Mouse (Mus musculus) ES-E14 (cell line): ENCODE measurements at regions not wholly inside any gene's neighbourhood (a gene's known extent, or its start where the extent isn't known, plus 50 kb on each side); places are given as distances from the start of the nearest gene placed in this dataset.

ENCODE experiments used
- DNase-seq: peaks from one replicate; pipeline ENCODE4 v3.0.0-alpha.2; 2013; ENCODE audit warnings: low read depth, low spot score
- H3K27ac ChIP-seq: 2 replicates; pipeline ENCODE4 v1.5.1; 2012; ENCODE audit warnings: low read depth, mild to moderate bottlenecking, low read length, moderate library complexity, mixed read lengths; ENCODE audit not compliant: poor library complexity, insufficient read depth, severe bottlenecking
- H3K36me3 ChIP-seq: 2 replicates; pipeline ENCODE4 v1.6.1; 2012; ENCODE audit warnings: mild to moderate bottlenecking, low read length, moderate library complexity, mixed read lengths; ENCODE audit not compliant: control insufficient read depth, poor library complexity, insufficient read depth, severe bottlenecking
- H3K4me1 ChIP-seq, 2 experiments: fragments of 150-350 bp in 1 of 2; sonication (generic) in 1 of 2; 2 replicates each; pipeline ENCODE4 v1.6.1; 2012; ENCODE audit warnings: low read length in 2 of 2, mild to moderate bottlenecking in 1 of 2, mixed read lengths in 1 of 2; ENCODE audit not compliant: control insufficient read depth in 2 of 2, insufficient read depth in 2 of 2, poor library complexity in 1 of 2
- H3K4me3 ChIP-seq, 2 experiments: fragments of 150-350 bp in 1 of 2; sonication (generic) in 1 of 2; 2 replicates each; pipeline ENCODE4 v1.5.1; 2012; ENCODE audit warnings: low read length in 2 of 2, low read depth in 1 of 2, mild to moderate bottlenecking in 1 of 2, mixed read lengths in 1 of 2; ENCODE audit not compliant: insufficient read depth in 1 of 2, poor library complexity in 1 of 2, severe bottlenecking in 1 of 2
- H3K9ac ChIP-seq: 2 replicates; pipeline ENCODE4 v1.6.1; 2012; ENCODE audit warnings: low read depth, mild to moderate bottlenecking, low read length, mixed read lengths; ENCODE audit not compliant: poor library complexity, insufficient read depth, severe bottlenecking
- H3K9me3 ChIP-seq: fragments of 150-350 bp; sonication (generic); 2 replicates; pipeline ENCODE4 v1.6.1; 2012; ENCODE audit warnings: low read depth, mild to moderate bottlenecking, low read length; ENCODE audit not compliant: control insufficient read depth, insufficient read depth
- CHD2 ChIP-seq: IDR thresholded peaks from 2 replicates; pipeline ENCODE4 v1.6.1; 2014; ENCODE audit warnings: mild to moderate bottlenecking, low read depth, low read length, inconsistent platforms
- HCFC1 ChIP-seq: IDR thresholded peaks from 2 replicates; pipeline ENCODE4 v1.6.1; 2012; ENCODE audit warnings: low read length, inconsistent platforms, borderline replicate concordance; ENCODE audit not compliant: insufficient read depth
- MAFK ChIP-seq: IDR thresholded peaks from 2 replicates; pipeline ENCODE4 v1.6.1; 2014; ENCODE audit warnings: mild to moderate bottlenecking, low read depth, low read length, inconsistent platforms; ENCODE audit not compliant: insufficient read depth
- ZC3H11A ChIP-seq: IDR thresholded peaks from 2 replicates; pipeline ENCODE4 v1.6.1; 2012; ENCODE audit warnings: low read depth, mild to moderate bottlenecking, inconsistent platforms, low read length, borderline replicate concordance
- ZNF384 ChIP-seq: IDR thresholded peaks from 2 replicates; pipeline ENCODE4 v1.6.1; 2012; ENCODE audit warnings: low read depth, low read length, inconsistent platforms
- in situ Hi-C, 2 experiments: fragments of 600-800 bp; cut with MboI; formaldehyde crosslinking; loops; one replicate each; pipeline ENCODE4 v1.15.1; 2025; ENCODE audit warnings: low sequenced_read_pairs in 2 of 2, inconsistent platforms in 1 of 2; ENCODE audit not compliant: unreplicated experiment in 2 of 2

DNA sequence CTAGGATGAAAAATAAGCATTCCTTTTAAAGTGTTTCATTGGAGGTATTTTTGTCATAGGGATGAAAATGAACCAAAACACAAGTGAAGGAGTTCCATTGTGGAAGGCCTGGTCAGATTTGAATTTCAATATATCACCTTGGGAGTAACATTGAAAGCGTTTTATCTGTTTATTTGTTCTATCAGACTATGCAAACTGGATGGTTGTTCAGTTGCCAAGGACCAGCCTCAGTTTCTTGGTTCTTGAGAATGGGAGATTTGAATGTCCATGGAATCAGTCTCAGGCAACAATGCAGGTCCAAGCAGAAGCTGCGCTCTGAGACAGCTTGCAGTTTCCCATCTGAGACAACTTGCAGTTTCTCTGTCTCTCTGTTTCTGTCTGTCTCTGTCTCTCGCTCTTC, 211.0 kb upstream of the Pfkp start:
- TF ChIP-seq ZNF384, result no peak
- in situ Hi-C loops, result no loop called here

GRCm38 (mm10) chr13:6855199-6856148, 206.9 kb upstream of the Pfkp start:
- no peak overlapping the region for H3K9ac ChIP-seq
- no peak overlapping the region for H3K4me3 ChIP-seq
- H3K4me1 ChIP-seq, result no peaks in the 10 kb centered on the region
- in situ Hi-C loops, result no loop called here
- TF ChIP-seq HCFC1 (no peak), MAFK (no peak), ZC3H11A (no peak), CHD2 (no peak), ZNF384 (no peak)
- H3K36me3 ChIP-seq, result no peaks in the 10 kb centered on the region
- no peak overlapping the region for H3K27ac ChIP-seq
- no peaks in the 10 kb centered on the region for H3K9me3 ChIP-seq
- no peak for DNase-seq

More for the DNA sequence above, 211.0 kb upstream of the Pfkp start:
- Histone ChIP-seq H3K9ac (no peak overlapping the region), H3K9me3 (no peaks in the 10 kb centered on the region), H3K27ac (no peak overlapping the region), H3K4me1 (no peaks in the 10 kb centered on the region), H3K4me3 (no peak overlapping the region), H3K36me3 (no peaks in the 10 kb centered on the region)
- DNase-seq, result peak; percentile 17

GRCm38 (mm10) chr13:6837446-6837845, 188.9 kb upstream of the Pfkp start:
- no peak for TF ChIP-seq CHD2
- no peak for TF ChIP-seq ZNF384
- TF ChIP-seq HCFC1, result no peak
- no peak for TF ChIP-seq ZC3H11A
- TF ChIP-seq MAFK, result no peak
- Histone ChIP-seq H3K9ac (no peak overlapping the region), H3K9me3 (no peaks in the 10 kb centered on the region), H3K27ac (no peak overlapping the region), H3K36me3 (no peaks in the 10 kb centered on the region), H3K4me1 (no peaks in the 10 kb centered on the region), H3K4me3 (no peak overlapping the region)
- in situ Hi-C loops, result no loop called here
- DNase-seq, result no peak

DNA sequence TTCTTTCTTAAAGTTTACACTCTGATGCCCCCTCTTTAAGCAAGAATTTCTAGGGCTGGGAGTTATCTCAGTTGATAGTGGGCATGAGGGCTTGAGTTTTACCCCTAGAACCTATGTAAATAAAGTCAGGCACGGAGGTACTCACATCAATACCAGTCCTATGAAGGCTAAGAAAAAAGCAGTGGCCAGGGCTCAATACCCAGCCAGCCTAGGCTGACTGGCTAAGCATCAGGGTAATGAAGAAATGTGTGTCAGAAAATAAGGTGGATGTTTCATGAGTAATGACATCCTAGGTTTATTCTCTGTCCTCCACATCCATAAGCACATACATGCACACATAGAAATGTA, 188.5 kb upstream of the Pfkp start:
- in situ Hi-C loops, result no loop called here
- H3K4me1 ChIP-seq, result no peaks in the 10 kb centered on the region
- no peak overlapping the region for H3K27ac ChIP-seq
- H3K36me3 ChIP-seq, result no peaks in the 10 kb centered on the region
- H3K9ac ChIP-seq, result no peak overlapping the region
- H3K9me3 ChIP-seq, result no peaks in the 10 kb centered on the region
- DNase-seq, result no peak
- TF ChIP-seq HCFC1 (no peak), ZNF384 (no peak), CHD2 (no peak), ZC3H11A (no peak), MAFK (no peak)
- H3K4me3 ChIP-seq, result no peak overlapping the region
